Mouse (Mus musculus) right cerebral cortex, adult 2 months (tissue): ENCODE measurements around the gene Fgfr2.

Source experiments
- DNase-seq, 2 experiments: peaks; one replicate each; pipeline ENCODE4 v3.0.0; 2021 to 2022; ENCODE audit warnings: low spot score in 2 of 2

Gene Fgfr2

GRCm38 (mm10) chr7:130731792-130732191 is 2391.4 kb downstream of the Fgfr2 start:
- no peak for DNase-seq

- no peak for DNase-seq
These were observed 2395.6 kb downstream of the Fgfr2 start for GRCm38 (mm10) chr7:130727560-130727959.

GRCm38 (mm10) chr7:130726724-130727422 is 2396.3 kb downstream of the Fgfr2 start:
- no peak for DNase-seq

- peak; percentile 19 to 25 for DNase-seq
These were observed 2397.0 kb downstream of the Fgfr2 start for GRCm38 (mm10) chr7:130726185-130726584.

- no peak for DNase-seq
These were observed 2402.4 kb downstream of the Fgfr2 start for GRCm38 (mm10) chr7:130720646-130721335.

- DNase-seq, result no peak
These were observed 2403.1 kb downstream of the Fgfr2 start for GRCm38 (mm10) chr7:130719931-130720598.

GRCm38 (mm10) chr7:130716989-130717388 is 2406.2 kb downstream of the Fgfr2 start:
- DNase-seq, result no peak

GRCm38 (mm10) chr7:130716341-130716740 is 2406.8 kb downstream of the Fgfr2 start:
- no peak for DNase-seq

- no peak for DNase-seq
These were observed 2407.7 kb downstream of the Fgfr2 start for GRCm38 (mm10) chr7:130715467-130715866.

- peak in 1 of 2 experiments; percentile 31 for DNase-seq
These were observed 2409.8 kb downstream of the Fgfr2 start for GRCm38 (mm10) chr7:130713319-130713718.

- DNase-seq, result no peak
These were observed 2411.3 kb downstream of the Fgfr2 start for GRCm38 (mm10) chr7:130711851-130712250.

- no peak for DNase-seq
These were observed 2413.5 kb downstream of the Fgfr2 start for GRCm38 (mm10) chr7:130709372-130710274.

- no peak for DNase-seq
These were observed 2414.2 kb downstream of the Fgfr2 start for GRCm38 (mm10) chr7:130708940-130709339.

GRCm38 (mm10) chr7:130705230-130705629 is 2417.9 kb downstream of the Fgfr2 start:
- DNase-seq, result no peak

GRCm38 (mm10) chr7:130701336-130701735 is 2421.8 kb downstream of the Fgfr2 start:
- no peak for DNase-seq

- DNase-seq, result no peak
These were observed 2424.7 kb downstream of the Fgfr2 start for GRCm38 (mm10) chr7:130698480-130698879.

- peak; percentile 41 to 67 for DNase-seq
These were observed 2426.6 kb downstream of the Fgfr2 start for GRCm38 (mm10) chr7:130696347-130697234.

GRCm38 (mm10) chr7:130695669-130696338 is 2427.3 kb downstream of the Fgfr2 start:
- DNase-seq, result no peak

- peak; percentile 33 to 39 for DNase-seq
These were observed 2429.4 kb downstream of the Fgfr2 start for GRCm38 (mm10) chr7:130693800-130694193.
